Mouse (Mus musculus) lung, embryonic 15.5 days (tissue): ENCODE measurements around the gene Hpca. TPM values are rescaled to one million over a fixed set of nuclear protein-coding genes. Genes with fewer than 3 reads are reported as not detected.

Source experiments
- ATAC-seq: fragments of 200-750 bp; cut with Nextera tagmentation; 2 replicates; pipeline ENCODE4 v1.8.0; 2017; ENCODE audit warnings: moderate number of reproducible peaks, borderline replicate concordance; ENCODE audit not compliant: low FRiP score, low TSS enrichment; ENCODE audit errors: extremely low read depth
- H3K27ac ChIP-seq: fragments of 300-500 bp; sonication (generic); 2 replicates; pipeline ENCODE4 v1.5.1; 2015; ENCODE audit warnings: moderate library complexity, mild to moderate bottlenecking, inconsistent platforms
- H3K27me3 ChIP-seq: fragments of 300-500 bp; sonication (generic); 2 replicates; pipeline ENCODE4 v1.6.1; 2015; ENCODE audit warnings: inconsistent platforms
- H3K36me3 ChIP-seq: fragments of 300-500 bp; sonication (generic); 2 replicates; pipeline ENCODE4 v1.6.1; 2015; ENCODE audit warnings: inconsistent platforms
- H3K4me1 ChIP-seq: fragments of 300-500 bp; sonication (generic); 2 replicates; pipeline ENCODE4 v1.6.1; 2015; ENCODE audit warnings: inconsistent platforms
- H3K4me2 ChIP-seq: fragments of 300-500 bp; sonication (generic); 2 replicates; pipeline ENCODE4 v1.6.1; 2015; ENCODE audit warnings: inconsistent platforms, mild to moderate bottlenecking, moderate library complexity
- H3K4me3 ChIP-seq: fragments of 300-500 bp; sonication (generic); 2 replicates; pipeline ENCODE4 v1.5.1; 2015; ENCODE audit warnings: mild to moderate bottlenecking, inconsistent platforms
- H3K9ac ChIP-seq: fragments of 300-500 bp; sonication (generic); 2 replicates; pipeline ENCODE4 v1.6.1; 2015; ENCODE audit warnings: inconsistent platforms
- H3K9me3 ChIP-seq: fragments of 300-500 bp; sonication (generic); 2 replicates; pipeline ENCODE4 v1.6.1; 2016; ENCODE audit warnings: inconsistent platforms
- WGBS: fragments of 180-500 bp; shearing (Covaris S2); methylation state at CpG from one replicate; pipeline ENCODE4 v1.1.7; 2015; 5-methylcytosine and 5-hydroxymethylcytosine counted together
- polyA plus RNA-seq: library from polyadenylated mRNA; unstranded; fragments of >200 nt; fragmentation: Nextera tagmentation; extraction: Ambion mirVana; gene quantifications from 2 replicates; pipeline ENCODE4 v1.2.1, GENCODE M21; 2015

Gene Hpca
- 2.3 and 2.6 TPM in 2 replicates for polyA plus RNA-seq

GRCm38 (mm10) chr4:129121569-129122086, at the start of gene Hpca:
TSS of gene Hpca (minus strand) at chr4:129122036.
- peaks cover 30% of the 10 kb centered on the region for H3K4me1 ChIP-seq
- H3K9ac ChIP-seq = no peak within 1 kb of the TSS
- peak within 1 kb of the TSS; percentile 44 for H3K4me3 ChIP-seq
- ATAC-seq = no peak
- WGBS = 3% methylated on average over 17 of the region's 17 CpGs
- H3K9me3 ChIP-seq = no peaks in the 10 kb centered on the region
- peak within 1 kb of the TSS; percentile 91 for H3K4me2 ChIP-seq
- no peaks in the 10 kb centered on the region for H3K36me3 ChIP-seq
- peaks cover 80% of the 10 kb centered on the region for H3K27me3 ChIP-seq
- no peak within 1 kb of the TSS for H3K27ac ChIP-seq

- WGBS = 76% methylated on average over 4 of the region's 4 CpGs
- Histone ChIP-seq H3K9me3 (no peaks in the 10 kb centered on the region), H3K9ac (no peak overlapping the region), H3K4me1 (0 out of 2 replicates have a peak, but pooled peaks cover 3% of the 10 kb centered on the region), H3K27ac (no peak overlapping the region), H3K4me3 (no peak overlapping the region), H3K36me3 (peaks cover 30% of the 10 kb centered on the region; the same call in 1 of the 2 replicates), H3K27me3 (no peaks in the 10 kb centered on the region), H3K4me2 (no peak overlapping the region)
- ATAC-seq = no peak
These were observed 39.9 kb upstream of the Hpca start for GRCm38 (mm10) chr4:129161581-129162255.

GRCm38 (mm10) chr4:129161076-129161475, 39.2 kb upstream of the Hpca start:
- no peak overlapping the region for H3K4me2 ChIP-seq
- no peaks in the 10 kb centered on the region for H3K9me3 ChIP-seq
- no peak for ATAC-seq
- H3K9ac ChIP-seq = no peak overlapping the region
- H3K36me3 ChIP-seq = peaks cover 28% of the 10 kb centered on the region; the same call in 1 of the 2 replicates
- H3K4me1 ChIP-seq = 0 out of 2 replicates have a peak, but pooled peaks cover 3% of the 10 kb centered on the region
- no peak overlapping the region for H3K27ac ChIP-seq
- no peaks in the 10 kb centered on the region for H3K27me3 ChIP-seq
- WGBS = 92% methylated on average over 1 of the region's 1 CpGs
- no peak overlapping the region for H3K4me3 ChIP-seq

GRCm38 (mm10) chr4:129158549-129158948, 36.7 kb upstream of the Hpca start:
- no peaks in the 10 kb centered on the region for H3K27me3 ChIP-seq
- no peak for ATAC-seq
- H3K4me3 ChIP-seq = no peak overlapping the region
- H3K4me1 ChIP-seq = 0 out of 2 replicates have a peak, but pooled peaks cover 3% of the 10 kb centered on the region
- no peak overlapping the region for H3K4me2 ChIP-seq
- H3K9me3 ChIP-seq = no peaks in the 10 kb centered on the region
- WGBS = 53% methylated on average over 3 of the region's 3 CpGs
- H3K9ac ChIP-seq = no peak overlapping the region
- peaks cover 27% of the 10 kb centered on the region for H3K36me3 ChIP-seq
- H3K27ac ChIP-seq = no peak overlapping the region

- 0 out of 2 replicates have a peak, but pooled peaks cover 3% of the 10 kb centered on the region for H3K4me1 ChIP-seq
- H3K4me2 ChIP-seq = no peak overlapping the region
- H3K9me3 ChIP-seq = no peaks in the 10 kb centered on the region
- H3K4me3 ChIP-seq = no peak overlapping the region
- no peaks in the 10 kb centered on the region for H3K27me3 ChIP-seq
- peaks cover 35% of the 10 kb centered on the region for H3K36me3 ChIP-seq
- WGBS = 68% methylated on average over 5 of the region's 5 CpGs
- no peak overlapping the region for H3K9ac ChIP-seq
- H3K27ac ChIP-seq = no peak overlapping the region
- no peak for ATAC-seq
These were observed 35.7 kb upstream of the Hpca start for GRCm38 (mm10) chr4:129157541-129157940.

- peaks cover 53% of the 10 kb centered on the region for H3K36me3 ChIP-seq
- 75% methylated on average over 4 of the region's 4 CpGs for WGBS
- no peak for ATAC-seq
These were observed 29.5 kb upstream of the Hpca start for GRCm38 (mm10) chr4:129151276-129151811.

GRCm38 (mm10) chr4:129149321-129149720, 27.5 kb upstream of the Hpca start:
- H3K9me3 ChIP-seq = no peaks in the 10 kb centered on the region
- H3K36me3 ChIP-seq = peaks cover 43% of the 10 kb centered on the region
- WGBS = 86% methylated on average over 1 of the region's 1 CpGs
- no peaks in the 10 kb centered on the region for H3K4me1 ChIP-seq
- H3K27ac ChIP-seq = no peak overlapping the region
- H3K9ac ChIP-seq = no peak overlapping the region
- no peak overlapping the region for H3K4me3 ChIP-seq
- no peak overlapping the region for H3K4me2 ChIP-seq
- ATAC-seq = no peak
- H3K27me3 ChIP-seq = no peaks in the 10 kb centered on the region

More at GRCm38 (mm10) chr4:129151276-129151811, 29.5 kb upstream of the Hpca start:
- Histone ChIP-seq H3K4me2 (no peak overlapping the region), H3K4me1 (no peaks in the 10 kb centered on the region), H3K9me3 (no peaks in the 10 kb centered on the region), H3K27ac (no peak overlapping the region), H3K9ac (no peak overlapping the region), H3K27me3 (no peaks in the 10 kb centered on the region), H3K4me3 (no peak overlapping the region)

GRCm38 (mm10) chr4:129147552-129148103, 25.8 kb upstream of the Hpca start:
- WGBS = 70% methylated on average over 13 of the region's 13 CpGs
- Histone ChIP-seq H3K27me3 (no peaks in the 10 kb centered on the region), H3K9me3 (no peaks in the 10 kb centered on the region), H3K36me3 (peaks cover 31% of the 10 kb centered on the region), H3K27ac (no peak overlapping the region; the same call in 1 of the 2 replicates), H3K4me2 (no peak overlapping the region), H3K4me3 (no peak overlapping the region), H3K9ac (no peak overlapping the region), H3K4me1 (no peaks in the 10 kb centered on the region)
- no peak for ATAC-seq

- Histone ChIP-seq H3K9ac (no peak overlapping the region), H3K4me2 (no peak overlapping the region), H3K9me3 (no peaks in the 10 kb centered on the region), H3K36me3 (peaks cover 20% of the 10 kb centered on the region), H3K4me3 (no peak overlapping the region), H3K27me3 (no peaks in the 10 kb centered on the region), H3K4me1 (0 out of 2 replicates have a peak, but pooled peaks cover 5% of the 10 kb centered on the region), H3K27ac (no peak overlapping the region)
- ATAC-seq = no peak
- 26% methylated on average over 2 of the region's 2 CpGs for WGBS
These were observed 24.6 kb upstream of the Hpca start for GRCm38 (mm10) chr4:129146392-129146791.

GRCm38 (mm10) chr4:129145943-129146342, 24.1 kb upstream of the Hpca start:
- Histone ChIP-seq H3K36me3 (peaks cover 18% of the 10 kb centered on the region), H3K4me1 (0 out of 2 replicates have a peak, but pooled peaks cover 5% of the 10 kb centered on the region), H3K27me3 (no peaks in the 10 kb centered on the region), H3K9ac (no peak overlapping the region), H3K4me3 (no peak overlapping the region), H3K27ac (no peak overlapping the region), H3K4me2 (no peak overlapping the region), H3K9me3 (no peaks in the 10 kb centered on the region)
- ATAC-seq = no peak
- 65% methylated on average over 4 of the region's 4 CpGs for WGBS

GRCm38 (mm10) chr4:129145411-129145810, 23.6 kb upstream of the Hpca start:
- Histone ChIP-seq H3K4me1 (0 out of 2 replicates have a peak, but pooled peaks cover 5% of the 10 kb centered on the region), H3K4me2 (no peak overlapping the region), H3K27ac (no peak overlapping the region), H3K9ac (no peak overlapping the region), H3K9me3 (no peaks in the 10 kb centered on the region), H3K36me3 (peaks cover 13% of the 10 kb centered on the region), H3K4me3 (no peak overlapping the region), H3K27me3 (no peaks in the 10 kb centered on the region)
- WGBS = 60% methylated on average over 4 of the region's 4 CpGs
- no peak for ATAC-seq
